ENCODE assay signal across 15 mouse cellular contexts in the genomic region with DNA sequence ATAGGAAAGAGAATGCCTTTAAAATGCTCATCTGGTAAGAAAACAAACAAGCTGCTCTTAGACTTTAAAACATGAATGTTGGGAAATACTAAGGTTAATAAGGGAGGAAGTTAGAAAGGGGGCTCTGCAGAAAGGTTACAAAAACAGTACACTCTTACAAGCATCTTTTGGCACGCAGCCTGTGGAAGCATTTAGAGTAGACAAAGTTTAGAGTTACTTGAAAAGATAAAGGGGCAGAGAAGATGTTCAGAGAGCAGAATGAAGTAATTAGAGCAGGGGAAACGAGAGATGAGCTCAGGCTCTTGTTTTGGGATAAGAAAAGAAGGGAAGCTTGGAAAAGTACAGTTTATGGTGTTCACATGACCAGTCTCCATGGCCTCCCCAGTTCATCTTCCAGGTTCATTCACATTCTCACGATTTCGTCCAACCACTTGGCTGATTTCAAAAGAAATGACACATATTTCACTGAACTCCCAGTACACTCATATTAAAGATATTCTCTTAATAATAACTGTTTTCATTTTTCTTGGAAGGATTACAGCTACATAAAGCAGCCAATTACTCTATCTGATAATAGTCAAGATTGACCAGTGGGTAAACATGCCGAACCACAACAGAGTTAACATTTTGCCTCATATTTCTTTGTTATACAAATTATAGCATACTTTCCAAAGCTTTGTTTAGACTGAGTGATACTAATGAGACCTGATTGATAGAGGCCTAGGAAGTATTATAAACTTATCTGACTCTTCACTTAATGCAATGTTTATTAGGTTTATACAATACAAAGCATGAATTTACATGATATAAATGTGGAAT.
DNase-seq lines count a peak whose midpoint lies in the region; ATAC-seq lines count a peak whose summit lies in the region.
"Had no signal": no experiment of that assay in that cellular context is flagged by ENCODE, and none has a peak within 500 bp of the region (broad histone marks: within the 10 kb centered on the region; RNA-seq: fewer than 3 reads in every experiment).

No protein-coding gene starts in this region.

- H3K9ac ChIP-seq in embryonic facial prominence, embryonic 14.5 days (ENCODE audit: low read depth, low read length) = no peak overlapping the region
- H3K9ac ChIP-seq: embryonic facial prominence, embryonic 15.5 days had no signal

- H3K9me3 ChIP-seq in embryonic facial prominence, embryonic 14.5 days (ENCODE audit: control insufficient read depth, low read length) = no peaks in the 10 kb centered on the region
- no peaks in the 10 kb centered on the region for H3K9me3 ChIP-seq in embryonic facial prominence, embryonic 10.5 days
- H3K9me3 ChIP-seq: embryonic facial prominence, embryonic 15.5 days; G1E had no signal

- H3K27ac ChIP-seq in embryonic facial prominence, embryonic 14.5 days (replicated peaks; ENCODE audit: low read depth, low read length) = no peak overlapping the region
- H3K27ac ChIP-seq in embryonic facial prominence, embryonic 10.5 days (replicated peaks) = no peak overlapping the region
- H3K27ac ChIP-seq: embryonic facial prominence, embryonic 15.5 days had no signal

- H3K4me1 ChIP-seq in embryonic facial prominence, embryonic 14.5 days (ENCODE audit: control insufficient read depth, insufficient read depth, low read length) = no peaks in the 10 kb centered on the region; the same call in 1 of the 2 replicates
- H3K4me1 ChIP-seq in embryonic facial prominence, embryonic 10.5 days = 0 out of 2 replicates have a peak, but pooled peaks cover 8% of the 10 kb centered on the region
- H3K4me1 ChIP-seq: embryonic facial prominence, embryonic 15.5 days had no signal

- H3K36me3 ChIP-seq in embryonic facial prominence, embryonic 14.5 days (ENCODE audit: control insufficient read depth, insufficient read depth, low read length) = no peaks in the 10 kb centered on the region
- H3K36me3 ChIP-seq in embryonic facial prominence, embryonic 10.5 days (replicated peaks) = no peaks in the 10 kb centered on the region
- H3K36me3 ChIP-seq: embryonic facial prominence, embryonic 15.5 days; G1E had no signal

- no peak for ATAC-seq in embryonic facial prominence, embryonic 14.5 days (ENCODE audit: low read depth)
- ATAC-seq in granulocyte monocyte progenitor cell, adult 5-6 weeks (replicated peaks; ENCODE audit: poor library complexity, severe bottlenecking) = peak; percentile 27; the same call in 1 of the 2 replicates
- ATAC-seq in cerebellum, adult (ENCODE audit: insufficient number of reproducible peaks, low FRiP score, low TSS enrichment) = no peak
- ATAC-seq: activated CD4-positive, CD25-positive, alpha-beta regulatory T cell, adult 4 months had no signal

- H3K27me3 ChIP-seq in embryonic facial prominence, embryonic 14.5 days (replicated peaks; ENCODE audit: control insufficient read depth, insufficient read depth, low read length) = no peaks in the 10 kb centered on the region
- H3K27me3 ChIP-seq in embryonic facial prominence, embryonic 10.5 days (replicated peaks; ENCODE audit: low read depth, poor library complexity, severe bottlenecking) = no peaks in the 10 kb centered on the region
- H3K27me3 ChIP-seq: embryonic facial prominence, embryonic 15.5 days had no signal

- H3K4me2 ChIP-seq in embryonic facial prominence, embryonic 14.5 days (ENCODE audit: low read depth, low read length) = no peak overlapping the region
- H3K4me2 ChIP-seq: embryonic facial prominence, embryonic 15.5 days; liver, embryonic 11.5 days had no signal

- WGBS in embryonic facial prominence, embryonic 14.5 days = 48% methylated on average over 5 of the region's 5 CpGs
- 61% methylated on average over 5 of the region's 5 CpGs for WGBS in embryonic facial prominence, embryonic 10.5 days

- peak; percentile 59 for DNase-seq in embryonic facial prominence, embryonic 14.5 days (ENCODE audit: low spot score)
- no peak for DNase-seq in embryonic facial prominence, embryonic 10.5 days (ENCODE audit: low spot score)
- peak; percentile 3 for DNase-seq in kidney, adult 9 months
- DNase-seq in kidney, adult 11 months = no peak
- DNase-seq in 3T3-L1 (ENCODE audit: low read depth, low spot score) = peak; percentile 29
- DNase-seq in spleen, postnatal 14 days (ENCODE audit: low spot score in 2 of 2) = no peak
- DNase-seq: cerebellum, postnatal 10 days; spleen, adult 18-20 months; thymus, postnatal 14 days had no signal

- H3K4me3 ChIP-seq in embryonic facial prominence, embryonic 14.5 days (ENCODE audit: low read depth, low read length) = no peak overlapping the region
- H3K4me3 ChIP-seq in embryonic facial prominence, embryonic 10.5 days = no peak overlapping the region
- H3K4me3 ChIP-seq: embryonic facial prominence, embryonic 15.5 days had no signal

Comparison
In these comparisons a context has a peak if more than half of its experiments do, and no peak if none do; other contexts are left out.
1. DNase-seq: peak in embryonic facial prominence, embryonic 14.5 days (single experiment), kidney, adult 9 months (single experiment) and 3T3-L1 (single experiment); none in embryonic facial prominence, embryonic 10.5 days (single experiment), kidney, adult 11 months (single experiment) and spleen, postnatal 14 days (0 of 2).